Mouse (Mus musculus) kidney, postnatal 14 days (tissue): ENCODE measurements around the gene Fam184b.
"Not testable (repeated sequence)": the region's sequence is repeated elsewhere in the genome, so short reads cannot be mapped to it uniquely, and the experiment has no call there.

Source experiments
- DNase-seq: peaks from one replicate; pipeline ENCODE4 v3.0.0; 2022; ENCODE audit warnings: mixed read lengths

Gene Fam184b

DNA sequence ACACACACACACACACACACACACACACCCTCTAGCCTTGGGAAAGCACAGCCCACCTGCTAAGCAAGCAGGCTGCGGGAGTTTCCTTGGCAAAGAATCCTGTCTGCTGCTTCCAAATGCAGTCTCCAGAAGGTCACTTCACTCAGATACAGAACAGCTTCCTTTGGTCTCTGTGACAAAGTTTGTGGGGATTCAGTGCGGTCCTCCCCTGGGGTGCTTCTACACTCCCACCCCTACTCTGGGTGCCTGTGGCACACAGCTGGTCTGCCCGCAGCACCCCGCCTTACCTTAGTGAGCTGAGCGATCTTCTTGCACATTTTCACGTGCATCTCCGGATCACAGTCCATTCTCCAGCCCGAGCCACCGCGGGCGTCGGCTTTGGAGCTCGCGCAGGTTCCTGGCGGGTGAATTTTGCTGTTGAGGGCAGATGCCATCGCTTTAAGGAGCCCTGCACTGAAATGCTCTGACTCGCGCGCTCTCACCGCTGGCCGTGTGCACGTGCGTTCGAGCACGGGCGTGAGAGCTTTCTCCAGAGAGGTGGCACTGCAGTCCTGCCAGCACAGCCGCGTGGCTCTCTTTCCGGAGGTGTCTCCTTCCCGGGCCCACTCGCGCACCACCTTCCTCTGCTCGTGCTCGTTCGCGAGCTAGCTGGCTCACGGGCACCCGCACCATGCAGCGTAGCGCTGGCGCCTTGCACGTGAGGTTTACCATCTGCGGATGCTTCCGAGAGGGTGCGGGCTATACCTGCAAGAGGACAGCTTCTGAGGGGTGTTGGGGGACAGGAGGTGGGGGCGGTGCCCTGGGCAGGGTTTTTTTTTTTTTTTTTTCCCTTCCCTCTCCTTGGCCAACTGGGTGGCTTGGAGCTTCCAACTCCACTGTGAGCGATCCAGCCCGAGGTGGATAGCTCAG lies at the start of gene Fam184b:
Gene Fam184b, minus strand, starts transcription at position 809 of the 909 bp plus-strand sequence.
- DNase-seq: peak; percentile 56

DNA sequence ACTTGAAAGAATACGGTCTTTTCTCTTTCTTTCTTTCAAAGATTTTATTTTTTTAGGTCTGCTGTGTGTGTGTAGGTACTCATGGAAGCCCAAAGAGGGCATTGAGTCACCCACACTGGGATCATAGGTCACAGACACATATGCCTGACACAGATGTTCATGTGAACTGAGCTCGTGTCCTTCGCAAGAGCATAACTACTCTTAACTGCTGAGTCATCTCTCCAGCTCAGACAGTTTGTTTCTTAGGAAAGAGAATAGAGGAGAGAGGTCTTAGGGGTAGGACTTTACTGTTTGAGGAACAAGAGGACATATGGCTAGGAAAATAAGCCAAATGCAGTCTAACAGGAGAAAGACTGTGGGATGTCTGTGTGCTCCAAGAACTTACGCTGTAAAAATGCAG lies 49.7 kb upstream of the Fam184b start:
- no peak for DNase-seq

DNA sequence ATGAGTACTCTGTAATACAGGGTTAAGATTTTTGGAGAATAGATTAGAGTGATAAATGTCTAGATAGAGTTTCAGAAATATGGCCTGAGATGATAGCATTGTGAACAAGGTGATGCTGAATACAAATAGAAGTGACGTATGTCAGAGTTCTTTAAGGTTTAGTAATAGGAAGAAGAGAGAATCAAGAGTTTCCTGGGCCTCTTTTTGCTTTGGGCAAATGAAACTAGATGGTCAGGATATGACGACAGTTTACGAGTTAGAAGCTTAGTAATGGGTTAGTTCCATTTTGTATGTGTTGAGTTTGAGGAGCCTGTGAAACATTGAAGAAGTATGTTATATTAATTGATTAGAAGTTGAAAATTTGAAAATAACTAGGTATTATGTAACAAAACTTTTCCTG lies 46.8 kb upstream of the Fam184b start:
- DNase-seq: no peak

DNA sequence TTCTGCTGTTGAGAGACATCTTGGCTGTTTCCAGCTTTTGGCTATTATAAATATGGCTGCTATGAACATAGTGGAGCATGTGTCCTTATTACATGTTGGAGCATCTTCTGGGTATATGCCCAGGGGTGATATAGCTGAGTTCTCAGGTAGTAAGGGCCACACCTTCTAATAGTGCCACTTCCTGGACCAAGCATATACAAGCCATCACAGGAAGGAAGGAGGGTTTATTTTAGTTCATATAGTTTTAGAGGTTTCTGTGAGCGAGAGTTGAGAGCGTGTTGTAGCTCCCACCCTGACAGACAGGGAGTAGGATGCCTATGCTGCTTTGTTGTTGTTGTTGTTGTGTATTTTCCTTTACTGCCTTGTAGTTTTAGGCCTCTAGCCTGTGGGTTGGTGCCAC lies 45.8 kb upstream of the Fam184b start:
- DNase-seq: no peak

DNA sequence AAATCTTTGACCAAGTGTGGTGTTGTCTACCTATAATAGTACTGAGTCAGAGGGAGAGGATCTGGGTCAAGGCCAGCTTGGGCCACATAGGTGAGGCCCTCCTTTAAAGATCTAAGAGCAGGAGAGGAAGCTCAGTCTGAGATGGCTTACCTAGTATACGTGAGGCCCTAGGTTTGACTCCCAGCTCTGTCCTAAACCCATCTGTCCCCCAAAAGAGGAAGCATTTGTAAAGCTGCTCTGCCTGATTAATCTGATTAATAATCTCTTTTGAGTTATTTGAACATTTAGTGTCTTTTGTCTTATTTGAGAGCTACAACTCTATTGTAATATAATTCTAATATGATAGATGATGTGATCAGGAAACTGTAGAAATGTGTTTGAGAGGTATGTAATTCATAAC lies 44.0 kb upstream of the Fam184b start:
- no peak for DNase-seq

DNA sequence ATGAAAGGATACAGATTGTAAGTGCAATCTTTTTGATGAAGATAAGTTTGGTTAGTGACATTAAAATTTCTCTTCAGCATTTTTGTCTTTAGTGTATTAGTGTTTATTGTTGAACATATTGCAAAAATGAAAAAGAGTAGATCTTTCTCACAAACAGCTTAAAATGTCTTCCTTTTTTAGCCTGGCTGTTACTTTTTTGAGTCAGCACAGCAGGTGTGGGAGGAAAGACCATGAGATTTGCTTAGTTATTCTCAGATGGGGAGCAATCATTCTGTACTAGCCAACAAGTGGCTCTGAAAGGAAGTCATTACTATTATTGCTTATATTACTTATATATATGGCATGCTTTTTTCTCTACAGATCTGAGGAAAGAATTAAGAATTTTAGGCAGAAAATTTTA lies 40.5 kb upstream of the Fam184b start:
- no peak for DNase-seq

DNA sequence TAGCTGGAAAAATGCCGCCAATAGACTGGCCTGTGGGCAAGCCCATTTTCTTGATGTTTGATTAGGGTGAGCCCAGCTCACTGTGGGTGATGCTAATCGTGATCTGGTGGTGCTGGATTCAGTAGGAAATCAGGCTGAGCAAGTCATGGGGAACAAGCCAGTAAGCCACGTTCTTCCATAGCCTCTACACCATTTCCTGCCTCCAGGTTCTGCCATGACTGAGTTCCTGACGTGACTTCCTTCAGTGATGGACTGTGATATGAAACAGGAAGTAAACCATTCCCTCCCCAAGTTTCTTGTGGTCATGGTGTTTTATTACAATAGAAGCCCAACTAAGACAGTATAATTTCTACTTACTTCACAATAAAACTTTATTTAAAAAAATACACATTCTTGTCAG lies 38.2 kb upstream of the Fam184b start:
- DNase-seq: no peak

DNA sequence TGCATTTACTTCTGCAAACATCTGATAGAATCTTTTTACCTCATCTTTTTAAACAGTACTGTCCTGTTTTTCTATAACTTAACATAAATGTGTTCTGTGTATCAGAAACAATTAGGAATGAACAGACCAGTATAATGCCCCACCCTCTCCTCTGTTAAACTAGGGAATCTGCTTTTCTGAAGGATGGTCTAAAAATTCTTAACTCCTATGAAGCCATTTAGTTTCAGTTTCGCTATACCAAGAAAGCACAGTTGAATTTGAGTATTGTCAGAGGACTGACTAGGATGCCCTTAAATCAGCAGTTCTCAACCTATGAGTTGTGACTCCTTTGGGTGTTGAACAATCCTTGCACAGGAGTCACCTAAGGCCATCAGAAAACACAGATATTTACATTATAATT lies 35.6 kb upstream of the Fam184b start:
- DNase-seq: no peak

DNA sequence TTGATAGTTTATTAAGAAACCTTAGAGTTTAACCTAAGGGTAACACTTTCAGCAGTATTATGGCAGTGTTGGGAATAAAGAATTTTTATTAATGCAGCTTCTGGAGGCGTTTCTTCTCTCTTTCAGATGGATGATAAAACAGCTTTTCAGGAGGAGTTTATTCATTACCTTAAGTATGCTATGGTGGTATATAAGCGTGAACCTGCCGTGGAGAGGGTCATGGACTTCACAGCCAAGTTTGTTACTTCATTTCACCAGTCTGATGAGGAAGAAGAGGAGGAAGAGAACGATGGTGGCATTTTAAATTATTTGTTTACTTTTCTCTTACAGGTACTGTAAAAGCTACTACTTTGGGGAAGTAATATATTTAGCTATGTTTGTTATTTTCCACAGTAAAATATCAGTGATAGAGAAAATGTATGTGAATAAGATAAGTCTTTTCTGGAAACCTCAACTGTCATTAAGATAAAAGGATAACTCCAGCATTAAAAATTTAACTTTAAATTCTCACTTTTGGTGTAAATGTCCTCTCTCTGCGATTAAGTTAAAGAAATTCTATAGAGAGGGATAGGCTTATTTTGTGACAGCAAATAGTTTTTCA lies 31.6 kb upstream of the Fam184b start:
- DNase-seq: no peak

DNA sequence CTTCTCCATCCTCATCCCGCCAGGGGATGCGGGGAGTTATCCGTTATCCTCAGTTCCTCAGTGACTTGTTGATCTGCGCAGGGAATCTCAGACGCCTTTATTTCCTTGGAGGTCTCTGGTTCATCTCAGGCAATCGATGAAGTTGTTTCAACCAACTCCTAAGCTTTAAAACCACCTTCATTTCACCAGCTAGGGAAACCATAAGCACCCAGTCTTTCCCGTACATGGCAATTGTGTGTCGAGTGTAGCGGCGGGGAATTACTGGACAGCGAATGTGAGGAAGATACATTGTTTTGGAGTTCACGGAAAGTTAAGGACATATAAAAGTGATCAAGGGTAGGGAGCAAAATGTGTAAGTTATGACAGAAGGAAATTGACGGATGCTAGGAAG lies 30.9 kb upstream of the Fam184b start:
- DNase-seq: no peak

DNA sequence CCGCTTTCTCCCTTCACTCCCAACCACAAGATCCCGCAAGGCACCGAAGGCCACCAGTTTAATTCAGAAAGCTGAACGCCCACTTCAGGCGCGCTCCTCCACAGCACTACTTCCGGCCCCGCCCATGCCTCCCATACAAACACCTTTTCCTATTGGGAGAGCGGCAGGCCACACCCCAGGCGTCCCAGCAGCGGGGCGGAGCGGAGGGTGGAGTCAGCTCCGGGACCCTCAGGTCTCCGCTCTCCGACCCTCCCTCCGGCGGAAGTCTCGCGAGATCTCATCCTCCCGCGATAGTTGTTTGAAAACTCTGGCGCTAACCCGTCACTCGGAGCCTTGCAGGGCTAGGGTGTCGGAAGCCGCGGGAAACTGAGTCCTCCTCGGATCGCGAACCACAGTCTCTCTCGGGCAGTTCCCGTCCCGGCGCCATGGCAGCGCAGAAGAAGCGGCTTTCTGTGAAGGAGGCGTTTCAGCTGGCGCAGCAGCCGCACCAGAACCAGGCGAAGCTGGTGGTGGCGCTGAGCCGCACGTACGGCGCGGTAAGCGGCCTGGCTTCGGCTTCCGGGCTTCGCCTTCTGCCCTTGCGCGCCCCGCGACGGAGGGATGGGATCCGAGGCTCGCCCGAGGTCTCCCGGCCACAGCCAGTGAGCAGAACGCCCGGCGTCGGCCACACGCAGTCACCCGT lies 30.3 kb upstream of the Fam184b start, which contains the start of gene Ncapg:
Gene Ncapg, plus strand, starts transcription at position 322 of the 682 bp plus-strand sequence.
- DNase-seq: peak; percentile 99

DNA sequence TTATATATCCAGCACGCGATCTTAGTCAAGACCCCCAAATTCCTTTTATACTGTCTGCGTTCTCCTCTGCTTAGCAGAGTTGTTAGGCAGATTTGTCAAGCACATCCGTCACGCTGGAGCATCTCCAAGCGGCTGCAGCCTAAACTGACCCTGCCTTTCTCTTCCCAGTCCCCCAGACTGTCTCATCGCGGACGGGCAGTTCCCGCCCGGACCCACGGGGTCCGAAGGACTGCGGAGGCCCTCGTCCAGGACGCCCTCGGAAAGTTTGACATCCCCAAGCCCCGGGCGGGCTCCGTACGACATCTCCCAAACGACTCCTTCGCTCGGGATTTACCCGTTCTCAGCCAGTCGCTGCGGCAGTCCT lies 29.8 kb upstream of the Fam184b start:
- DNase-seq: no peak

DNA sequence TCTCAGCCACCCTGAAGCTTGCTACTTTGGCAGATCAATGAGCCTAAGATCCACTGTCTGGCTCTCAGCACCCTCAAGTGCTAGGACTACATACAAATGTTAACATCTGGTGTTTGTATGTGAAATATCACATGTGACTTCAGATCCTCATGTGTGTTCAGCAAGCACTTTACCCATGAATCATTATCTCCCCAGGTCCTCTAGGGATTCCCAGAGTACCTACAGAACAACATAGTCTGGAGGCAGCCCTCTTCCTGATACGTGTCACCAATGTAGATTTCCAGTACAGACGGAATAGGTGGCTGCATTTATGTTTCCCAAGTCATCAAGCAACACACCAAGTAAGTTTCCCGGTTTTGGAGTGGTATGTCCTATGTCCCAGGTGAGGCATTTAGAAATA lies 29.4 kb upstream of the Fam184b start:
- no peak for DNase-seq

DNA sequence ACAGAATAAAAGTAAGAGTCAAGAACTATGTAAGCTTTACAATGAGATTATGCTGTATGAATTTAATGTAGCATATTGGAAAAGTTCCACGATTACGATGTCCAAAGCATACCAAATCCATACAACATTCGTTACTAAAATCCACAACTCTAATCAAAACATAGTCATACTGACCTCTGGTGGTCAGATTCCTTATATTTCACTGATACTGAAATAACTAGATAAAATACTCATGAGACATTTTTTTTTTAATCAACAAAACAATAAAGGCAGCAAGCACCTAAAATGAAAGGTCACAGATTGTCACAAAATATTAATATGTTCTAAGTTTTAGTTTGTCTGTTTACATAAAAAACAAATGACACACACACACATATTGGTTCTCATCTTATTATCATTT lies 28.9 kb upstream of the Fam184b start:
- DNase-seq: peak; percentile 8

DNA sequence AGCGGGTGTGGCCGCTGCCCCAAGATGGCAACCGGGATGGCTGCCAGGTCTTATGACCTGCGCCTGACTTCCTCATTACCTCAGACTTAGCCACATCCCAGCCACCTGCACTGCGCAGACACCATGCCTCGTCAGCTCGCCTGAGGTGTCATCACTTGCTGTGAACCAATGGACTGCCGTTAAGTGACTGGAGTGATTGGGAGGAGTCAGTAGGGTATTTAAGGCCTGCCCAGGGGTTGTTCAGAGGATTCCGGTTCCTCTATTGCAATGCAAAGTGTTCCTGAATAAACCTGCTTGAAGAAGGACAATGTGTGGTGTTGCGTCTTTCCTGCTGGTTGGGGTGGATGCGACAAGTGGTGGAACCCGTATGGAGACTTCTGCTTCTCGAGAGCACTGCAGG lies 19.0 kb upstream of the Fam184b start:
- DNase-seq: not testable (repeated sequence)

DNA sequence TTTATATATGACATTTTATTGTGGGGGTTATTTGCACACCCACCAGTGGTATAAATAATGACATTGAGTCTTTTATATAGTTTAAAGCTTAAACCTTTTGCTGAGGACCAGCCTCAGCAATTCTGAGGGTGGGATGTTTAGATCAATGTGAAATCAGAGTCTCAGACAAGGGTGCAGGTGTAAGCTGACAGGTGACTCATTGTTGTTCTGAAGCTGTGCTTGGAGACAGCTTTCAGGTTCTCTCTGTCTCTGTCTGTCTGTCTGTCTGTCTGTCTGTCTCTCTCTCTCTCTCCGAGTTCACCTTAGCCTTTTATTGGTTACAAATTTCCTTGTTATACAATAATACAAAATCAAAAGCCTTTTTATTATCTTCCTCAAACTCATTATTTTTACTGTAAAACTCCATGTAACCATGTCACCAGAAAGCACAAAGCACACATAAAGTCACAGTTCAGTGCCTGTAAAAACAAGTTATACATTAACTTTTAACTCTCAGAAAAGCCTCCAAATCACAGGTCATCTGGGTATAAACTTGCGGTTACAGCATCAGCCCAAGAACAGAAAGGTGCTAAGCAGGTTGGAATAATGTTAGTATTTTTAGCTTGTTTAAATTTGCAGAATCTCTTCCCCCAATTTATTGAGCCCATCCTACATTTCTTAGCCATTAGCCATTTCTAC lies 11.8 kb upstream of the Fam184b start:
- DNase-seq: peak; percentile 24

DNA sequence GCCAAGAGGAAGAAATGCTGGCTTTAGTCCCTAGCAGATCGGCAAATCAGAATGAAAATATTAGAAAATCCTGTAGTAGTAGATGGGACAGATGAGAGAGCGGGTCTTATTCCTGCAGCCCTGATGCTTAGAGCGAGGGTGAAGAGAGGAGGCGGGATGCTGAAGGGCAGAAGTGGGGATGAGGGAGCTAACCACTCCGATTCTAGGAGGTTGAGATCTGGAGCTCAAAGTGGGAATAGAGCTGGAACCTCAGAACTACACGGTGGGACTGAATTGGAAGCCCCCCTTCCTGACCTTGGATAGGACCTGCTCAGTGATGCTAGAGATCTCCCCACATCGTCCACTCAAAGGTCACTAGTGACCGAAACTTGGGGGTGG lies 290 bp upstream of the Fam184b start:
- peak; percentile 4 for DNase-seq

DNA sequence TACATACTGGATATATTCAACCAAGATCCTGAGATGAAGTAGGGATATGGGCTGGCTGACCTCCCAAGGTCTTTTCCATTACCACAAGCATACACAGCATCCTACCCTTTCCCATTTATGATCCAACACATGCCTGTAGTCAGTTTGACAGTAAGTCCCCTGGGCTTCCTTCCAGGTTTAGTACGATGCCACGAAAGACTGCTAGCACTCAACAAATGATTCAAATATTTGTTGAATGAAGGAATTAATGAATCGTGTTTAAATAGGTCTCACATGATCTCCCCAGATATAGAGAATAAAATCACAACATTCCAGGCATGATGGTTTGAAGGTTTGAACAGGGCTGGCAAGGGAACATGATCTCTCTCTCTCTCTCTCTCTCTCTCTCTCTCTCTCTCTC lies 1.0 kb downstream of the Fam184b start:
- DNase-seq: no peak

DNA sequence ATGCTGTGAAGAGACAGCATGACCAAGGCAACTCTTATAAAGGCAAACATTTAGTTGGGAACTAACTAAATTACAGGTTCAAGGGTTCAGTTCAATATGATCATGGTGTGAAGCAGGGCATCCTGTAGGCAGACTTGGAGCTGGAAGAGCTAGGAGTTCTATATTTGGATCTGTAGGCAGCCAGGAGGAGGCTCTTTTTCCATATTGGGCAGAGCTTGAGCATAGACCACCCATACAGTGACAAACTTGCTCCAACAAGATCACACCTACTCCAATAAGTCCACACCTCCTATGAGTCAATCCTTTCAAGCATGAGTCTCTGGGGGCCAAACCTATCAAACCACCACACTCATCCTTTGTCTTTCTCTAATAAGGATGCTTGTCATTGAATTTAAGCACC lies 9.9 kb downstream of the Fam184b start:
- DNase-seq: no peak

DNA sequence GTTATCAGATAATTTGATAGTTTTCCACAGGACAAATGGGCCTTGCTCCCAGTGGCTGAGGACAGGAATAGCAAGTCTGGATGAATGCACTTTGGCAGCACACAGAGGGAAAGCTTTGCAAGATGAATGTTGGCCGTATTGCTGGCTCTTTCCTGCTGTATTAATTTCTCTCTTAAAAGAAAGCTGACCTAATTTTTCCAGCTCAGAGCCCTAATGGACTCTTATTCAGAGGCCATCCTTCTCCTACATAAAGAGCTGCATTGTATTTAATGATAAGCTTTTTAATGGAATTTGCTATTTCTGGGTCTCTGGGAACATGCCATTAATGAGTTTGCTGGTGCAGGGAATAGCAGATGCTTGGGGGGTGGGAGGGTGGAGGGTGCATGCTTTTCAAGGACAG lies 11.6 kb downstream of the Fam184b start:
- DNase-seq: no peak

DNA sequence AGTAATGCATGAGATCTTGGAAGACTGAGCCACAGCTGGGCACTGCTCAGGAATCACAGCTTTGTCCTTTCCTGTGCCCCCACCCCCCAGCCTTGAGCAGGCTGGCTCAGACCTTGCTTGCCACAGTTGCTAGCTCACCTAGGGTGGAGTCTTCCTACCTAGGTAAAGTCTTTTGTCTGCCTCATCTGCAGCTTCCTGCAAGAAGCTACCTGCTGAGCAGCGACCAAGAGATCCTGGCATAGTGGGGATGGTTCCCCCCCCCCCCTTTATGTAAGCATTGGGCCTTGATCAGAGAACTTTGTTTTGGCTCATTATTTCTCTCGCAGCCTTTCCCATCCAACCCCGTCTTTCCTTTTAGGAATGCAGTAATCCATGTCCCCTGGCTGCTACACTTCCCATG lies 17.9 kb downstream of the Fam184b start:
- DNase-seq: no peak

DNA sequence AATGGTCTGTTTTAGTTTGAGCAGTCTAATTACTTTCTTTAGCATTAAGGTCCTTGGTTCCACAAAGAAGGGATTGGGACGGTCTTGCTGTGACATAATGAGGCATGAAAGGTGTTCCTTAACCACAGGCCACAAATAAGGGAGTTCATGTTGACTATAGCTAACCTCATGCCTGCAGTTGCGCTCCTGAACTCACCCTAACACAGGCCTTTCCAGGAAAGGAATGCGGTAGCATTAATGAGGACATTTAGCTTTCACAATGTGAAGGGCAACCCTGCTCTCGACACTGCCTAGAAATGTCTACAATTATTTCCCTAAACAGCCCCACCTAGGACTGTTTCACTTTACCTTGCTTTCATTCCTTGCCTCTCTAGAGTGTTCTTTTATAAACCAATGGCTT lies 40.4 kb downstream of the Fam184b start:
- peak; percentile 21 for DNase-seq

DNA sequence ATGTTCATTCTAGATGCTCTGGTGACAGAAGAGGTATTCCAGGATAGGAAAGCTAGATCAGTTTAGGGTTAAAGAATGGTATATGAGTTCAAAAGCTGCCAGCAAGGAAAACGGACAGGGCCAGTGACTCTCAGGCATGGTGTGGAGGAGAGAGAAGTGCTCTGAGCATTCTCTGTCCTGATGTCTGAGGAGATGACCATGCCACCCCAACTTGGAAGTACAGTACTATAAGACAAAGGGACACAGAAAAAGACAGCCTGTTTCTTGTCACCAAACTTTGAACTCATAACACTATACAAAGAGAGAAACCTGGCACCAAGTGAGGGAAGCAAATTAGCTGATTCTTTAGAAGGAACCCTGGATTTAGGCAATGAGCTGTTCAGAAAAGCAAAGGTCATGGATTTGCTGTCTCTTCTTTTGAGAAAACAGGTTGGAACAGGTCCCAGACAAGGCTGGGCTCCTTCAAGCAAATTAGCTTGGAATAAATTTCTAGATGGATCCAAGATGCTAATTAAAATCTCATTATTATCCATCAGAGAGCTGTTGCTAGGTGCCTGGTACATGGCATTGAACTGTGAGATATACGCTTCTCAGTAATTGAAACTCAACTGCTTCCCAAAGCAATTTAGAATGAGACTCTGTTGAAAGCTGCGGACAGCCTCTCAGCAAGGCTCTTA lies 43.9 kb downstream of the Fam184b start:
- no peak for DNase-seq
